Mouse (Mus musculus) natural killer cell, adult 2 months (primary cell): ENCODE results near the gene Jmjd4.
A peak's percentile ranks its signal among the peaks of the same experiment; 100 is the strongest.

Source experiments
- DNase-seq, 2 experiments: peaks; one replicate each; pipeline ENCODE4 v3.0.0; 2022; ENCODE audit warnings: low spot score in 2 of 2

Jmjd4 gene

DNA sequence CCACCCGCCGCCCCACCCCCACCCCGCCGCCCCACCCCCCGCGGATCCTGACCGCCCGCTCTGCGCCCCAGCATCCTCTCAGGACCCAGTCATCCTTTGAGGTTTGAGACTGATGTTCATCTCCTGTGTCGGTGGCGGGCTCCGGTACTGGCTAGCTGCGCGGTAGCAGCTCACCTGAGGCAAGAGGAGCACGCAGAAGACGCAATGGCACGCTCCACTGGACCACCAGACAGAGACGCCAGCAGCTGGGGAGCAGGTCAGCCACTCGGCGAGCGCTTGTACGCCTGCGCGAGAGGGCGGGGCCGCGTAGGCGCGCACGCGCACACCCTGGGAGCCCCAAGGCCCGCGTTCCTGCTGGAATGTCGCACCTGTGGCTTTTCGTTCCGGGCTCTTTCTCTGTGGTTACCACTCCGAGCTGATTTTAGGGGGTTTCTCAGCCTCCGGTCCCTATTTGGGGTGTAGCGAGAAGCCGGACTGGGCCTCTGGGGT, at the start of gene Jmjd4:
TSS of gene Jmjd4 (plus strand) at position 305 of the 489 bp plus-strand sequence.
- DNase-seq: peak; percentile 76 to 88

DNA sequence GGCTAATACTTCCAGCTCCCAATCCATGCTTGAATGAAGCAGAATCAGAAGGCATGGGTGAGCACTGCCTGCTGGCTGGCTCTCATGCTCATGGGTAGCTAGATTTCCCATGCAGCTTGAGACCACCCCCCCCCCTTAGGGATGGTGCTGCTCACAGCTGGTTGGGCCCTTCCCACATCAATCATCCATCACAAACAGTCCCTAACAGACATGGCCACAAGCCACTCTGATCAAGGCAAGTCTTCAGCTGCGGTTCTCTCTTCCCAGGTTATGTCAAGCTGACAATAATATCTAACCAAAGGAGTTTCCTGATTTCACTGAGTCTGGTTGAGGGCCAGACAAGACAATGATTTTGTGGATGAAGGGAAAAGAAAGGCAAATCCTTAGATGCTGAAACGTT, 49.0 kb upstream of the Jmjd4 start:
- no peak for DNase-seq

DNA sequence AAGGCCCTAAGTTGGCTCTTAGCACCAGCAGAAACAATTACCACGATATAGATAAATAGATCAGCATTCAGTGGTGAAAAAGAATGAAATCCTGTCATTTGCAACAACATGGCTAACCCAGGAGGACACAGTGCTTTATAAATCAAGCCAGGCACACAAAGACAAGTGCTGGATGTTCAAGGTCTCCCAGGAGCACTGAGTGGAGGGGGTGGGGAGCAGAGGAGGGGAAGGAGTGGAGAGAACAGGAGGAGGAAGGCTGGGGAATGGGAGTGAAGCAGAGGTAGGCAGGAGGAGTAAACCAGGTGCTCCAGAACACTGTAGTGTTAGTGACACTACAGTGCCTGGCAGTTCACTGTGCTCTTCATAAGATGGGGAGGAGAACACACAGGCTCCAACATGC, 44.1 kb upstream of the Jmjd4 start:
- no peak for DNase-seq

DNA sequence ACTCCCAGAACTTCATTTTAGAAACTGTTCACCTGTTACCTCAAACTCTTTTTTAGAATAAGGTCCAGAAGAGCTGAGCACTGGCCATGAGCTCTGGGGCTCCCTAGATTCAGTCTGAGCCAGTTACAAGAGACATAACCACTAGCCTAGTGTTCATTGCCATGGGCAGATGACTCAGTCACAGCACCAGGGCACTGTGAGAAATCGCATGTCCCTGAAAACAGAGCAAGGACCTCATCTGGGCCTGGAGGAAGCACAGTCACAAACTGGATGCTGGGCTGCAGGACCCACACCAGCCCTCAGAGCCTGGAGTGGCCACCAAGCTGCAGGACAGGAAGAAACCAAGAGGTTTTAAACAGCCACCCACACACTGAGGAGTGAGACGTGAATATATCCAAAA, 39.0 kb upstream of the Jmjd4 start:
- no peak for DNase-seq

DNA sequence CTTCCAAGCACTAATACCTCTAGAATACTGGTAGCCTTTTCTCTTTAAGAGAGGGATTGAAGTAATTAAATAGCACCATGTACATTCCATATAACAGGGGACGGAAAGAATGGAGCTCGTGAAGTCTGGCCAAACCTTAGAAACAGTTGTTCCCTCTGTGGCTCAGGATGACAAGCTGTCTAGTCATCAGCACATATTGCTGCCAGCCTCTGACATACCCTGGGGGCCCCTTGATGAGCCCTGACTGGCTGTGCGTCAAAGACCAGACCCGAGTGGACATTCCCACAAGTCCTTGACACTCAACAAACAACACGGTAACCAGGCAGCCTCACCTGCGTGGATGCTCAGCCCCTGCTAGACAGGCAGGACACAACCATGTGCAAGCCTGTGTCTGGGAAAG, 37.8 kb upstream of the Jmjd4 start:
- DNase-seq: no peak

DNA sequence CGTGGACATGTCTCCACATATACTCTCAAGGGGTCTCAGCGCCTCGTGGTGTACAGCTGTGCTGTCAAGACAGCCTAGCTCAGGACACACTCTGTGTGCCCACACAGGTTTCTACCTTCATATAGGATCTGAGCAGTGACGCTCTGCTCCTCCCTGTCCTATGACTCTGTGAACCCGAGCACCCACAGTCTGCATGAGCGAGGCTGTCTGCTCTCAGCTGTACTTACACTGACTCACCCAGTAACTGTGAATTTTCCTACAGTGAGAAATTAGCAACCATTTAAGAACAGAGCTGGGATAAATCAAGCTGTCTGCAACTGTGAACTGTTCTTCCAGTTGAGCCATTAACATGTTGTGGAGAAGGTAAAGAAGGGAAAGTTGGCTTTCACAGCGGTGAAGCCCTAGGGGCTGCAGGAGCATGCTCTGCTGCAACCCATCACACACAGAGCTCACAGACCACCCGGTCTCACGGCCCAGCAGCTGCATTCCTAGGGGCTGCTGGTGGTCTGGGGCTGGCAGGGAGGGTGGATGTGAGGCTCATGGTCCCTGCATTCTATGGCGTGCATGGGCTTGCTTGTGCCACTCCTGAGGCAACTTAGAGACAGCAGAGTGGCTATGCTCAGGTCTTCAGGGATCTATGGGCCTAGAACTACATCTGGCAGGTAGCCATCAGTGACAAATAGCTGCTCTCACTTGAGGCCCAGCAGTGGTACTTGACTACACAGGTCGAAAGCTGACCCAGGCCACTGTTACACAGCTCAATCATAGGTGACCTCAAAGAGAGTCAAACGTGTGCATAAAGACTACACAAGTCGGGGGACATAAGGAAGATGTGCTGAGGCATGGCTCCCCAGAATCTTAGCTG, 36.6 kb upstream of the Jmjd4 start:
- DNase-seq: no peak

DNA sequence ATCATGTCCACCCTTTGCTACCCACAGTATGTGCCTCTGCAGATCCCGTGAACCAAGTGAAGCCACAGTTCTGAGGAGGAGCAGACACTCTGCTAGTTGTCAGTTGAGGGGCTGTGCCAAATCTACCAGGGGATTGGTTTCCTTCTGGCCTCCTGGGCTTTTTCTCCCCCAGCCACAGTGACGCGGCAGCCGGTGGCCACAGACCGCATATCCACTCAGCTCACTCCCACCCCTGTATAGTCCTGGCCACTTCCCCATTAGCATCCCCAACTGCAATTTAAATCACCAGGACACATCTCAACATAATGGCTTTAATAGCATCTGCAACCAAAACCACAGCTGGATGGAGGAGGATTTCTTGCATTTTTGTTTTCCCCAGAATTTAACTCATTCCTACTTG, 31.1 kb upstream of the Jmjd4 start:
- DNase-seq: peak; percentile 66 to 83

DNA sequence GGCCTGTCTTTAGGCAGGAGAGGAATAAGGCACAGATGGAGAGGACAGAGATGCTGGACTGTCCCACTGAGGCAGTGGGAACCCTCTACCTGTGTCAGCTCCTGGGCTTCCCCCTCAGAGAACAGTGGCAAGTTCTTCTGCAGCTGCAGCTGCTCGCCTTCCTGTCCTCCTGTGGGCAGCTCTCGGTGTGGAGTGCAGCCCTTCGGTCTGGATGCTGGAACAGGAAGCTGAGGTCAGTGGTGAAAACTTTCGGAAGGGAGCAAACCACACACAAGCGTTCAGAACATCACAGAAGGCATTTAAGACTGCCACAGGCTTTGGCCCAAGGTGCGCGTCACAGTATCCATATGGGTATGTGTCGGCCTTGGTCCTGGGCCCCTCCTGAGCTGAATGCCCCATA, 28.4 kb upstream of the Jmjd4 start:
- DNase-seq: peak; percentile 49 to 72

DNA sequence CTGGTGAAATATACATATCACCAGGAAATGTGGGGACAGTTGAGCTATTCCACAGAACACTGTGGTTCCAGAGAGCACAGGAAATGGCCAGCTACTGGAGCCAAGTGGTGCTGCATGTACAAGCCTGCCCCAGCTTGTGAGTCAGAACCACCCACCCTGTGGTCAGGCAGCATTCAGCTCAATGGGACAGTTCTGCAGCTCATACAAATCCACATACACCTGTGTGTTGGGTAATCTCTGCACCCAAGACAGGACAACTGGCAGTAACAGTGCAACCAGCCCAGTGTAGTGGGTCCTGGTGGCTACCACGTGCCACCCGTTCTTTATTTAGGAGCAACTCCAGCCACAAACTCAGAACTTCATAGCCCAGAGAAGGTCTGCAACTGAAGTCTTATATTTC, 27.9 kb upstream of the Jmjd4 start:
- peak; percentile 41 to 61 for DNase-seq

DNA sequence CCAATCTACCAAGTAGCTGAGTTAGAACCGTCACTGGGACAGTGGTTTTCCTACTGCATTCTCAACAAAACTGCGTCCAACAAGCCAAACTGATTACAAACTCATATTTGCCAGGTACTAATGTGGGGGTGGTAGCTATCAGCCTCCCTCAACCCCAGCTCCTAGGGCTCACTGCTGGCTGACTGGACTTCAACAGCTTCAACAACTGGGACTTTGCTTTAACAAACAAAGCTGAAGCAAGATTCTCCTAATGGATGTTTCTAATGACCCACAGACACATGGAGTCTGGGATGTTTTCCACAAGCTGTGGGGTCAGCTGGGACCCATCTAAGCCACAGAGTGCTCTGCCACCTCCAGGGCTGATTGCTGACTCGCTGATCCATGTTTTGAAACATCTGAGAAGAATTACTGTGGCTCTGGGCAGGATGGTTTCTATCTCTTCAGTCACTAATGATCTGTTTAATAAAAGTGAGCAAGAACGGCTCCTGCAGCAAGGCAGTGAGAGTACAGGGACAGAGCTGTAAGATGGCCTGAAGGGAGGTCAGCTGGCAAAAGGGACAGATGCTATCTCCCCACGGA, 26.7 kb upstream of the Jmjd4 start:
- DNase-seq: no peak

DNA sequence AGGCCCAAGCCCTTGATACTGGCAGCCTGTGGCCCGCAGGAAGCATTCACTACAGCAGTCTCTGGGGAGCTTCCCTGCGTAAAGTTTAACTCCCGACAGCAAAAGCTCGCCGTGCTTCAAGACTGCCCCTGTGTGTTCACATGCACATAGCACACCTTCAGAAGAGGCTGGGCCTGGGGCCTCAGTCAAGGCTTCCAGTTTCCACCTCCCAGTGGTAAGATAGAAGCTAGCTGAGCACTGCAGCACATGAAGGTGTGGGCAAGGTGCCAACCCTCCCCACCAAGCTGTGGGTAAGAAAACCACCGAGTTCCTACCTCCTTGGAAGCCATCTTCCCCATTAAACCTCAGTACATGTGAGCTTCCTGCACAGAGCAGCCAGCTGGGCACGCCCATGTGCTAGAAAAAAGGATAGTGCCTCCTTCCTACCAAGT, 24.2 kb upstream of the Jmjd4 start:
- peak; percentile 55 to 62 for DNase-seq

DNA sequence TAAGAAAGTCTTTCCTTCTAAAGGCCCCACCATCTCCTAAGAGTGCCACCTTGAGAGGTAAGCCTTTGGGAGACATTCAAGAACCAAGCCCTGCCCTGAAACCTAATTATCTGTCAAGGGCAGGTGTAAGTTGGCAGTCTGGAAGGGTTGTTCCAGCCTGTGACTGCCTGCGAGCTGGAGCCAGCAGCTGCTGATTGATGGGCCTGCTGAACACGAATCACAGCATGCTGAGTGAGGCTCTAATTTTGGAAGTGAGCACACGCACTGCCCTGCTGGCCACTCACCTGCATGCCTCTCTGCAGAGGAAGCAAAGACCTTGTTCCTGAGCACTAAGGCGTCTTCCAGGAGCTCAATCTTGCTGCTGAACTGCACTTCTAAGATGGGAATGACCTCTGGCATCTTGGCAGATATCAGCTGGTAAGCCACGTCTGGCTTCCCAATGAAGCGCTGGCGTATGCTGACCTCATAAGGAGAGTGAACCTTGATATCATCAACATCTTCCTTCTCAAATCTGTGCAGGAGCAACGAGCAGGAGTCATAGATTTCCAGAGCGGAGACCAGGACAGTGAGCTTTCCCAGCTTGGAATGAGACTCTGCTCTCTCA, 21.7 kb upstream of the Jmjd4 start:
- DNase-seq: no peak

DNA sequence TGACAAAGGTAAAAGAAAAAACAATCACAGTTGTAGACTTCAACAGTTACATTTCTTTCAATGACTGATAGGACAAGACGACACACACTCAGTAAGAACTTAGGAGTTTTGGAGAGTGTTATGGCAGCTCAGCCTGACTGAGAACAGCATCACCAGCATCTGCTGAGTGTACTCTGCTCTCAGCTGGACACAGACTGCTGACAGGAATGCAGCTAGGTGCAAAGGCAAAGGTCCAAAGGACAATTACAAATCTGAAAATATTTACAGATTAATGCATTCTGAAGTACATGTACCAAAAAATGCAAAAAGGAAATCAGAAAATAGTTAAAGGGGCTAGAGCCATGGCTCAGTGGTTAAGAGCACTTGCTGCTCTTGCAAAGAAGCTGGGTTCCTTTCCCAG, 19.9 kb upstream of the Jmjd4 start:
- no peak for DNase-seq

DNA sequence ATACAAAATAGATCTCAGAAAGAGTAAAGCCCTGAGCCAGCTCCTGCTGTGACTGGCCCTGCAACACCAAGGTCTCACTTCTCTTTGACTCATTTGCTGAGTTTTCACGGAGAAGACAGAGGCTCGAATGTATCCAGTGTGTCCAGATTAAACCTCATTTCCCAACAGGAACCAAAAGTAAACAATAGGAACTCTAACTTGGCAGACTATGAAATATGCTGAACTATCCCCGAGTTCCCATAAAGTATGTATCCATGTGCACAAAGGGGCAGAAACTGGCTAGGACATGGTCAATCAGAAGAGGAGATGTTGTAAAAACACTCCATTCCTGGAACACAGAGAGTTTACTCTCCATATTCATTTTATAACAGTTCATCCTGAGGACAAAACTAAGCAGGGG, 17.6 kb upstream of the Jmjd4 start:
- no peak for DNase-seq

DNA sequence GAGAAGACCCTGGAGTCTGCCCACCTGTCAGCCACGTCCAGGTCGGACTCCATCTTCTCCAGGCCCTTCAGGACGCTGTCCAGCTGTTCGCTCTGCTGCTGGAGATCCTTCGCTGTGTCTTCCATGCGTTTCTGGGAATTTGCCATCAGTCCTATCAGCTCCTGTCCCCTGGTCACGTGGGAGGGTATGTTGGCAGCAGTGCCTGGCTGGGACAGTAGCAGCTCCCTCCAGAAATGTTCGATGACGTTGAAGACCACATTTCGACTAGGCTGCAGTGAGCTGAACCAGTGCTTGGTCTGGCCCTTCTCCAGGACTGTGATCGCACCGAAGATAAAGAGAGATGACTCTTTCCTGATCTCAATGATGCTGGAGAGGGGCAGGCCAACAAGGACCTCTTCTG, 11.9 kb upstream of the Jmjd4 start:
- DNase-seq: no peak

DNA sequence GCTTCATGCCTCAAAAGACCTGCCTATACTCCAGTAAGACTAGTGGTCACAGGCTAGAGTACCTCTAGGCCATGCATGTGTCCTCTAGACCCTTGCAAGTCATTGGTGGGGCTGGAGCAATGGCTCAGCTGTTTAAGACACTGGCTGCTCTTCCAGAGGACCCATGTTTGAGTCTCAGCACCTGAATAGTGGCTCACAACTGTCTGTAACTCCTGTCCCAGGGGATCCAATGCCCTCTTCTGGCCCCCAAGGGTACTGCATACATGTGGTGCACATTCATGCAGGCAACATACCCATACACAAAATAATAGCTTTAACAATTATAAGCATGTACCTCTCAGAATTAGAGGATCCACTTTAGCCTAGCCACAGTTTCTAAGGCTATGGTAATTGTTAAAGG, 6.7 kb upstream of the Jmjd4 start:
- no peak for DNase-seq

DNA sequence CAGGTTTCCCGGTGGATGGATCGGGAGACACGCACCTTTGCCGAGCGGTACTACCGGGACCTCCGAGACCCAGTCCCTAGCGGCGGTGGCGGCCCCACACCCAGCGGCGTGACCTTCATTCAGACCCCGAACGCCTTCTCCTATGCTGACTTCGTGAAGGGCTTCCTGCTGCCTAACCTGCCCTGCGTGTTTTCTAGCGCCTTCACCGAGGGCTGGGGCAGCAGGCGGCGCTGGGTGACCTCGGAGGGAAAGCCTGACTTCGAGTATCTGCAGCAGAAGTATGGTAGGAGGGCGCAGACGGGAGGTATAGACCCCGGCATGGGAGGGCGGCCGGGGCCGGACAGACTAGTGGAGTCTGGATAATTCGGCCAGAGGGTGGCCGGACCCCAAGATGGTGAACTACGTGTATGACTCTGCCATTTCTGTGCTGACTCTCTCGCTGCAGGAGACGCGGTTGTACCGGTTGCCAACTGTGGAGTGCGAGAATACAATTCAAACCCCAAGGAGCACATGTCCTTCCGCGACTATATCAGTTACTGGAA, 456 bp downstream of the Jmjd4 start:
- no peak for DNase-seq

DNA sequence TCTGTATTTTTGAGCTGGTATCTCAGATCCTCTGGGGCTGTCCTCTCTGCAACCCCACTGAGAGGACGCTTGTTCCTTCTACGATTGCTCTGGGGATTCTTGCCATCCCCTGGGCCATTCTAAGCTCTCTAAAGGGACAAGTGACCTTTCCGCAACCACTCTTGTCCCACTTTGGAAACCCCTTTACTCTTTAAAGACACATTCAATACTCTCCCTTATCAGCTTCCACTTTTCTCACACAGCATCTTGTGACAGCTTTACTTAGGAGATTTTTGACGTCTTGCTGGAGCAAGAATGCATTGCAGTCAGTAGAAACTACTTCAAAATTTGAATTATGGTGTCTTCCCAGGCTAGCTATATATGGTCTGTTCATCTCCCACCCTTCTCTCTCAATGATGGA, 1.2 kb downstream of the Jmjd4 start, which contains the start of gene Snap47:
TSS of gene Snap47 (minus strand) at position 101 of the 400 bp plus-strand sequence.
- DNase-seq: no peak

DNA sequence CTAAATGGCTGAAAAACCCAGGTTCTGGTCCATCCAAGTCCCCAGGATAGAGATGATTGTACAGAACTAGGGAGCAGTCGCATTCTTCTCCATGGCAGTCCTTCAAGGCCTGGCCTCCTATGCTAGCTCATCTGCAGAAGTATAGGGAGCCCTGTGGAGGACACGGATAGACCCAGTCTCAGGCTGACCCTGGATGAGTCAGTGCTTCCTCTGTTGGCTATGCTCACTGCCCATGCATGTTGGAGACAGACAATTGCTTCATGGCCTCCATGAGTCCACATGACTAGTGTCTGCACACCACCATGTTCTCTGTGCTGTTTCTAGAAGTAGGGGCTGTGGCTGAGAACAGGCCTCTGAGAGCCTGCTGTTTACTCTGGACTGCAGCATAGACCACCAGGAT, 6.5 kb downstream of the Jmjd4 start:
- no peak for DNase-seq

DNA sequence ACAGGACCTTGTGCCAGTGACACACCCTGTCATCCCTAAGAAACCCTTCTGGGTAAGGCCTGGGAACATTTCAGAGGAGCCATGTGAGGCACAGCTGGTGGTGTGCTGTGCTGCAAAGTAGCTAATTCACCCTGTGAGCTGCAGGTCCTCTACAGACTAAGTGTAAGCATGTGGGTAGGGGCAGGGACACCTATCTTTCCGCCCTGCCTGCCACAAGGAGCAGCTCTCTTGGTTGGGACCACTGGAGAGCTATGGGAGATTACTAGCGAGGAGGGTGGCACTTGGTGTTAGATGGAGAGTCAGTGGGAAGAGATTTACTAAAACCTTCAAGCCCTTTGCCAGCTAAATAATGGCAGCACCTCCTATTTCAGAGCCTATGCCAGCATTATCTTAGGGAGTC, 7.0 kb downstream of the Jmjd4 start:
- no peak for DNase-seq

DNA sequence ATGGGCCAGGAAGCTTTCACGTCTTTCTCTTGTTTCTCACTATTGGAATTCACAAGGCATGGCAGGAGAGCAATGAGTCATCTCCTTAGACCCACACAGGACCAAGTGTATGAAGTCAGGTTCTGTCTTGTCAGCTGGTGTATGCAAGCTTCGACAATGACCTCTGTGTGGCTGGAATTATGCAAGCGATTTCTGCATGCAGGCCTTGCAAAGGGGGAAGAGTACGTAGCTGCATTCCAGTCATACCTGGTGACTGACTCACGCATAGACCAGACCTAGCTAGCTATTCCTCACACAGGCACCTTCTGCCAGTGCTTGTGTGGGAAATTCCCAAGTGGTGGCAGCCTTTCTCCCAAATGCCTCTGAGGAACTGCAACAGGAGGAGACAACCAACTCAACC, 9.1 kb downstream of the Jmjd4 start:
- no peak for DNase-seq

DNA sequence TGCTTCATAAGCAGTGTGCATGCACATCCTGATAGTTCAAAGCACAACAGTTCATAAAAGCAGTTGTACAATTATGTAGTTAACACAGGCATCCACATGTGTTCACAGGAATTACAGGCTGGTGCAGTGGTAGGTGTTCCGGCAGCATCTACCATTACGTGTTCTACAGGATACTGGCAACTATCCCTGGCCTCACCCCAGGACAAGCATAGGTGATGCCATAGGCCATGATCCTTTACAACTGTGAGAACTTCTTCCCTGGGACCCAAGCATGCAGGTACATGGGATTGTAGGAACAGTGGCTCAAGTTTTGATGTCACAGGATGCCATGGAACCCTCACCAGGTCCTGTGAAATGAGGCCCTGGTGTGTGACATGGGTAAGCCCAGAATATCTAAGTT, 10.6 kb downstream of the Jmjd4 start:
- DNase-seq: no peak
